9 mouse cellular contexts compared by ENCODE assay signal in the genomic region with DNA sequence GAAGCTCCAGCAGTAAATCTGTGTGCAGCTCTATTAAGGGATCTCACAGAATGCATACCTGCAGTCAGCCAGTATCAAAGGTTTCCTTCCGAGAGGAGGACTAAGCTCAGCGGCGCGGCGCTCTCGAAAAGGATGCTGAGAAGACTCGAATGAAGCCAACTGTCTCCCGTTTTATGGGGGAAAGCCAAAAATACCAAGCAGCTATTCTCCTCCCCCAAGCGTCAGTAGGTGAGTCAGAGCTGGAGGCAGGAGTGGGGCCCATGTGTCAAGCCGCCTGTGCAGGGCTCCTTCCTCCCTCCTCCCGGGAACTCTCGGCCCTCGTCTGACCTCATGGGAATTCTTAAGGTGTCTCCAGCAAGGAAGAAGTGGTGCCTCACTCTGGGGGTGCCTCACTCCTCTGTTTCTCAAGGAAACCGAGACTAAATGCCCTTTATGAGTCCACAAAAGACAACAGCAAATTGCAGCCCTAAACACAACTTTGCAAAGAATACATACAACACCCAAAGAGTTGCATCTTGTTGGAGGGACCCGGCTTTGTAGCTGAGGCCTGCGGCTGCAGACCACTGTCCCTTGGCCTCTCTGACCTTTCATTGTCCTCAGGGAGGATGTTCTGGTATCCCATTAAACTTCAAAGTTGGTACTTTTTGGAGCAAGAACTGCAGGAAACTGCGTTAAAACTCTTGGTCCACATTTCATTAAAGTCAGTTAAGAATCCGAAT. TPM values are rescaled to one million over a fixed set of nuclear protein-coding genes. Genes with fewer than 3 reads are reported as not detected.
A peak's percentile ranks its signal among the peaks of the same experiment; 100 is the strongest.
DNase-seq lines count a peak whose midpoint lies in the region; ATAC-seq and TF ChIP-seq lines count a peak whose summit lies in the region.
"Had no signal": no experiment of that assay in that cellular context is flagged by ENCODE, and none has a peak within 500 bp of the region (broad histone marks: within the 10 kb centered on the region; RNA-seq: fewer than 3 reads in every experiment).

No protein-coding gene starts in this region.

- peaks cover 52% of the 10 kb centered on the region for H3K27me3 ChIP-seq in hindbrain, embryonic 13.5 days
- H3K27me3 ChIP-seq in midbrain, embryonic 13.5 days, result peaks cover 49% of the 10 kb centered on the region

- peak overlapping the region; percentile 87 for H3K4me3 ChIP-seq in embryonic fibroblast, embryonic 13.5 days (ENCODE audit: insufficient read depth, low read length)
- H3K4me3 ChIP-seq in hindbrain, embryonic 13.5 days, result peak overlapping the region; percentile 64
- peak overlapping the region; percentile 62 for H3K4me3 ChIP-seq in midbrain, embryonic 13.5 days (replicated peaks)

- H3K9ac ChIP-seq in hindbrain, embryonic 13.5 days, result 0 out of 2 replicates have a peak overlapping the region, but pooled peaks have one; percentile 1
- no peak overlapping the region for H3K9ac ChIP-seq in midbrain, embryonic 13.5 days (replicated peaks)

- H3K36me3 ChIP-seq in hindbrain, embryonic 13.5 days, result no peaks in the 10 kb centered on the region
- H3K36me3 ChIP-seq in midbrain, embryonic 13.5 days, result no peaks in the 10 kb centered on the region

- H3K4me1 ChIP-seq in embryonic fibroblast, embryonic 13.5 days (ENCODE audit: control insufficient read depth, insufficient read depth, low read length), result peaks cover 6% of the 10 kb centered on the region
- H3K4me1 ChIP-seq in hindbrain, embryonic 13.5 days (replicated peaks), result peaks cover 29% of the 10 kb centered on the region
- peaks cover 22% of the 10 kb centered on the region for H3K4me1 ChIP-seq in midbrain, embryonic 13.5 days (replicated peaks)

- no peak for TF ChIP-seq CTCF in embryonic fibroblast, embryonic 13.5 days (IDR thresholded peaks at IDR 0.05; ENCODE audit: borderline replicate concordance, insufficient read depth, low read length)

- no peak for ATAC-seq in hindbrain, embryonic 13.5 days (ENCODE audit: low FRiP score)
- no peak for ATAC-seq in midbrain, embryonic 13.5 days

- 7% methylated on average over 18 of the region's 18 CpGs for WGBS in hindbrain, embryonic 13.5 days
- WGBS in midbrain, embryonic 13.5 days, result 5% methylated on average over 18 of the region's 18 CpGs

- DNase-seq in right cerebral cortex, adult 18-20 months, result peak; percentile 89
- DNase-seq in right cerebral cortex, postnatal 4 days, result no peak
- peak; percentile 78 for DNase-seq in adrenal gland, postnatal 14 days
- DNase-seq in left cerebral cortex, adult 8-10 months (ENCODE audit: low spot score in 2 of 2), result peak; percentile 69 to 77
- no peak for DNase-seq in spleen, postnatal 36 days (ENCODE audit: low spot score in 2 of 2)

- H3K4me2 ChIP-seq in hindbrain, embryonic 13.5 days, result peak overlapping the region; percentile 86
- peak overlapping the region; percentile 94 for H3K4me2 ChIP-seq in midbrain, embryonic 13.5 days (replicated peaks)

- peak overlapping the region; percentile 57 for H3K27ac ChIP-seq in embryonic fibroblast, embryonic 13.5 days (ENCODE audit: insufficient read depth, low read length)
- H3K27ac ChIP-seq in hindbrain, embryonic 13.5 days, result no peak overlapping the region
- H3K27ac ChIP-seq in midbrain, embryonic 13.5 days, result no peak overlapping the region

- peak; percentile 43 for TF ChIP-seq POLR2A in embryonic fibroblast, embryonic 13.5 days (IDR thresholded peaks at IDR 0.05; ENCODE audit: low read depth, low read length)

- H3K9me3 ChIP-seq in hindbrain, embryonic 13.5 days, result no peaks in the 10 kb centered on the region
- H3K9me3 ChIP-seq in midbrain, embryonic 13.5 days, result no peaks in the 10 kb centered on the region

RNA-seq across cellular contexts. Expression of a gene that starts 2.0 kb away (rescaled TPM):
- total RNA-seq in adrenal gland, postnatal 14 days (2021), result 4.4 and 4.9 TPM in 2 replicates
- 16.2 and 21.0 TPM in 2 replicates for polyA plus RNA-seq in embryonic fibroblast, embryonic 13.5 days (2011; ENCODE audit: insufficient read length, low read depth, missing spikeins)
- polyA plus RNA-seq in hindbrain, embryonic 13.5 days (2015; fragmentation: Nextera tagmentation; extraction: Ambion mirVana), result 10.0 and 13.0 TPM in 2 replicates
- total RNA-seq in left cerebral cortex, adult 8-10 months (2022), result 10 to 100 TPM; 54.0 to 59.0 (median 55.3) TPM
- polyA plus RNA-seq in midbrain, embryonic 13.5 days (2015; fragmentation: Nextera tagmentation; extraction: Ambion mirVana), result 8.2 and 9.1 TPM in 2 replicates
- total RNA-seq: common myeloid progenitor, adult 5-6 weeks had no signal

Comparison
In these comparisons a context has a peak if more than half of its experiments do, and no peak if none do; other contexts are left out.
1. DNase-seq: peak in right cerebral cortex, adult 18-20 months (single experiment), adrenal gland, postnatal 14 days (single experiment) and left cerebral cortex, adult 8-10 months (2 of 2); none in right cerebral cortex, postnatal 4 days (single experiment) and spleen, postnatal 36 days (0 of 2).
2. Peak in every context shown above with its lines, with median percentiles within 50 percentile points of each other: H3K4me3 ChIP-seq.